Mouse (Mus musculus) liver, embryonic 16.5 days (tissue): Measurements from ENCODE around the gene Prr15. TPM values are rescaled to one million over a fixed set of nuclear protein-coding genes. Genes with fewer than 3 reads are reported as not detected.

Source experiments
- ATAC-seq: fragments of 200-750 bp; cut with Nextera tagmentation; 2 replicates; pipeline ENCODE4 v1.8.0; 2017; ENCODE audit warnings: low read depth, mild to moderate bottlenecking, moderate number of reproducible peaks, moderate library complexity
- H3K27ac ChIP-seq: fragments of 300-500 bp; sonication (generic); 2 replicates; pipeline ENCODE4 v1.5.1; 2014; ENCODE audit warnings: mild to moderate bottlenecking, low read length
- H3K27me3 ChIP-seq: fragments of 300-500 bp; sonication (generic); 2 replicates; pipeline ENCODE4 v1.6.1; 2014; ENCODE audit warnings: low read depth, low read length, mixed read lengths; ENCODE audit not compliant: control insufficient read depth, insufficient read depth
- H3K36me3 ChIP-seq: fragments of 300-500 bp; sonication (generic); 2 replicates; pipeline ENCODE4 v1.6.1; 2014; ENCODE audit warnings: mild to moderate bottlenecking; ENCODE audit not compliant: control insufficient read depth, insufficient read depth
- H3K4me1 ChIP-seq: fragments of 300-500 bp; sonication (generic); 2 replicates; pipeline ENCODE4 v1.6.1; 2014; ENCODE audit warnings: low read depth, low read length, mixed read lengths; ENCODE audit not compliant: control insufficient read depth
- H3K4me2 ChIP-seq: fragments of 300-500 bp; sonication (generic); 2 replicates; pipeline ENCODE4 v1.6.1; 2014; ENCODE audit warnings: low read depth, low read length, mixed read lengths
- H3K4me3 ChIP-seq: fragments of 300-500 bp; sonication (generic); 2 replicates; pipeline ENCODE4 v1.5.1; 2014; ENCODE audit warnings: low read depth, mild to moderate bottlenecking, low read length
- H3K9ac ChIP-seq: fragments of 300-500 bp; sonication (generic); 2 replicates; pipeline ENCODE4 v1.6.1; 2014; ENCODE audit warnings: low read depth, low read length
- H3K9me3 ChIP-seq: fragments of 300-500 bp; sonication (generic); replicated peaks from 2 replicates; pipeline ENCODE4 v1.6.1; 2016; ENCODE audit warnings: low read length; ENCODE audit not compliant: control insufficient read depth
- WGBS: fragments of 180-500 bp; shearing (Covaris S2); extraction: QIAGEN DNeasy Blood & Tissue Kit; methylation state at CpG from one replicate; pipeline ENCODE4 v1.1.7; 2014; ENCODE audit not compliant: insufficient replicate concordance; 5-methylcytosine and 5-hydroxymethylcytosine counted together
- polyA plus RNA-seq: library from polyadenylated mRNA; unstranded; fragments of >200 nt; fragmentation: Nextera tagmentation; extraction: Ambion mirVana; gene quantifications from 2 replicates; pipeline ENCODE4 v1.2.1, GENCODE M21; 2015

Gene Prr15
- polyA plus RNA-seq: 1.3 and 1.6 TPM in 2 replicates

DNA sequence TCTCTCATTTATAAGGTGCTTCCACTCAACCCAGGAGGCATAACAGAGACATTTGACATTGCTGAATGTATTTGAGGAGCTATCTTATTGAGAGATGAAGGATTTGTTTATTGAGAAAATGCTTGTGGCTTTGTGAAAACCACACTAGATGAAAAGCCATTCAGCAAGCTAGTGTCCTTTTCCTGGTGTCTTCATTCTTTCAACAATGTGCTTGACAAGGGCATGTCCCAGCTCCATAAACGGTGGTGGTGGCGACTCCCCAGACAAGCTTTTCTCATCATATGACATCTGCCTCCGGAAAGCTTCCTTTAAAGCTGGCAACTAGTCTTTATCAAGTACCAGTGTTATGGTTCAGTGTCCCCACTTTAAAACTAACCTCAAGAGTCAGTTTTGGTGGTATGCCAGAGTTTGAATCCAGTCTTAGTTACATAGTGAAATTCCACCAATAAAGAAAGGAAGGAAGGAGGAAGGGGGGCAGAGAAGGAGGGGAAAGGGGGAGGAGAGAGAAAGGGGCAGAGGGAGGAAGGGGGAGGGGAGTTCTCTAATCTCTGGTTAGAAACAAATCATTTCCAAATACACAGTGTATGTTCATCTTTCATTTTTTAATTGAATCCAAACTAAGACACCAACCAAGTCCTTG is at the start of gene Prr15:
Prr15 (plus strand) TSS at position 590 of the 640 bp plus-strand sequence.
- Histone ChIP-seq H3K27ac (no peak within 1 kb of the TSS), H3K4me3 (peak within 1 kb of the TSS; percentile 57), H3K9me3 (no peaks in the 10 kb centered on the region), H3K36me3 (no peaks in the 10 kb centered on the region), H3K4me2 (peak within 1 kb of the TSS; percentile 62), H3K27me3 (peaks cover 9% of the 10 kb centered on the region), H3K9ac (no peak within 1 kb of the TSS), H3K4me1 (no peaks in the 10 kb centered on the region)
- 46% methylated on average over 3 of the region's 3 CpGs for WGBS
- ATAC-seq: no peak

DNA sequence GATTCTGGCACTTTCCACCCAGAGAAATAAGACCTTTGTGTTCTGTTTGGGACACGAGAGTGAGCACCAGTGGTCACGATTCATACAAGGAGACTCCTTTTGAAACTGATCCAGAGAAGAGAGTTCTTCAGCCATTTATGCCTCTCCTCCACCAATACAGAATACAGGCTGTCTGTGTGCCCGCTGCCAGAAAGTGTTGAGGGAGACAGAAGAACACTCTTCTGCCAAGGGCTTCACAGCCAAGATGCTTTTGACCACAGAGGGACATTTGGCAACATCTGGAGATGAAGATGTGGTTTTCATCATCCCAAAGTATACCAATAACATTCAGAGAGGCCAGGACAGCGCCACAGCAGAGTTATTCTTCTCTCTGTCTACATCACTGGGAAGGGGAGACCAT is 48.4 kb upstream of the Prr15 start:
- Histone ChIP-seq H3K4me3 (no peak overlapping the region), H3K9me3 (no peaks in the 10 kb centered on the region), H3K36me3 (no peaks in the 10 kb centered on the region), H3K27me3 (no peaks in the 10 kb centered on the region), H3K27ac (no peak overlapping the region), H3K4me1 (no peaks in the 10 kb centered on the region), H3K4me2 (no peak overlapping the region), H3K9ac (no peak overlapping the region)
- ATAC-seq: no peak
- 64% methylated on average over 4 of the region's 4 CpGs for WGBS

DNA sequence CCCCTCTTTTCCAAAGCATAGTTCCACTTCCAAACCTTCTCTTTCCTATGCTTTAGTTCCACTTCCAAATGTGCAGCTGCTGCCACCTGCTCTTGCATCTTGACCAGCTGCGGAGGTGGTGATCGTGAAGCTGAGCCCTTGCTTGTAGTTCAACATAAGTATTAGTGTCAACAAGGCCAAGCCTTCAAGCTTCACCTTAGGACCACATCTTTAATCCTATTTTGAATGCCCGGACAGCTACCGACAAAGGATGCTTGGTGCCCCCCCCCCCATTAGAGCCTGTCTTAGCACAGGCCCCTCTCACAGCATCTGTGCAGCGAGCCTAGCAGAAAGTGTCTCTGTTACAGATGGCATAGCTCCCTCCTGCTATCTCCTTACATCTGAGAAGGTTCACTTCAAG is 47.8 kb upstream of the Prr15 start:
- no peak overlapping the region for H3K9ac ChIP-seq
- H3K27me3 ChIP-seq: no peaks in the 10 kb centered on the region
- H3K27ac ChIP-seq: no peak overlapping the region
- H3K4me3 ChIP-seq: no peak overlapping the region
- no peak overlapping the region for H3K4me2 ChIP-seq
- no peaks in the 10 kb centered on the region for H3K9me3 ChIP-seq
- WGBS: 74% methylated on average over 5 of the region's 5 CpGs
- no peak for ATAC-seq
- no peaks in the 10 kb centered on the region for H3K4me1 ChIP-seq
- H3K36me3 ChIP-seq: no peaks in the 10 kb centered on the region

DNA sequence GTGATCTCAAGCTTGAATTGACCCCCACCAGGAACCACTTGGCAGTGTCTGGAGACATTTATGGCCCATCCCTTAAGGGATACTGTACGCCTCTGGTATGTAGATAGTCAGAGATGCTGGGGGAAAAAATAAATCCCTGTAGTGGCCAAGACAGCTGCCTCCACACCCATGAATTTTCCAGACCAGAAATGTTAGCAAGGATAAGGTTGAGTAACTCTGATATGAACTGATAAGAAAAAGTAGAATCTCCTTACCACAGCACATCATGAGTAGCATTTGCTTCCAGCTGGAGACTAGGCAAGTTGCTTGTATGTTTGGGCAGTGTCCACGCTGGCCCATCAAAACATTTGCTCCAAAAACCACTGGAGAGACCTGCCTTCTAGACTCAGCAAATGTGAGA is 47.0 kb upstream of the Prr15 start:
- no peak overlapping the region for H3K27ac ChIP-seq
- ATAC-seq: no peak
- no peaks in the 10 kb centered on the region for H3K9me3 ChIP-seq
- no peak overlapping the region for H3K4me3 ChIP-seq
- 57% methylated on average over 2 of the region's 2 CpGs for WGBS
- no peaks in the 10 kb centered on the region for H3K36me3 ChIP-seq
- H3K27me3 ChIP-seq: no peaks in the 10 kb centered on the region
- H3K4me1 ChIP-seq: no peaks in the 10 kb centered on the region
- no peak overlapping the region for H3K9ac ChIP-seq
- H3K4me2 ChIP-seq: no peak overlapping the region

DNA sequence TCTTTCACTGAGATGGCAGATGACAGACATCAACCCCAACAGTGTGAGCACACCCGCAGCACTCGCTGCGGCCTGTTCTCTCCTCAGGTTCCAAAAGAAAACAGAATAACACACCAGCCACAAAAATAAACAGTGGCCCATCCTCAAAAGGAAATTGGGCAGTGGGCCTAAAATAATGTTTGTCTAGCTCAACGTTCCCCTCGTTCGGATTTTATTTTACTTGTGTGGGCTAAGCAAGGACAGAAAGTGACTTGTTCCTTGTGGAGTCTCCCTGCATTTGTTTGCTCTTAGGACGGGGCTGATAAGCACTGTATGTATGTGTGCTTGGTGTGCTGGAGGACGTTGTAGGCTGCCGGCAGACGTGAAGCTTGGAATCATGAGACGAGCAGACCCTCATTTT is 46.2 kb upstream of the Prr15 start:
- Histone ChIP-seq H3K36me3 (no peaks in the 10 kb centered on the region), H3K9ac (no peak overlapping the region), H3K27me3 (no peaks in the 10 kb centered on the region), H3K9me3 (no peaks in the 10 kb centered on the region), H3K4me3 (no peak overlapping the region), H3K4me1 (no peaks in the 10 kb centered on the region), H3K27ac (no peak overlapping the region), H3K4me2 (no peak overlapping the region)
- 45% methylated on average over 11 of the region's 11 CpGs for WGBS
- ATAC-seq: no peak

DNA sequence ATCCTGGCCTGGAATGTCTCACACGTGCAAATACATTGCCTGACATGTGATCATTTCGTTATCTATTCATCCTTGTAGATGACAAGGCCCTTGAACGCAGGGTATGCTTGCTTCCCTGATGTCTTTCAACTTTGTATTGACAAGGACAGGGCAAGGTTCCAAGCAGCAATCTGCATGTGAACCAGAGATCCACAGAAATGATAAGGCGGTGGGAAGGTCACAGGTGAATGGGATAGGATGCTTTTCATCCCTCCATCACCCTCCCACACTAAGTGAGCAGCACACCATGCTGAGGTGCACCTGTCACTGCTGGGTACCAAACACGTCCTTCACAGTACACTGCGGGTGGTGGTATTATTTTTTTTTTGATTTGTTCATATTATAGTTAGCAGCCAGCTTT is 45.4 kb upstream of the Prr15 start:
- no peaks in the 10 kb centered on the region for H3K9me3 ChIP-seq
- H3K4me3 ChIP-seq: no peak overlapping the region
- H3K4me1 ChIP-seq: no peaks in the 10 kb centered on the region
- ATAC-seq: no peak
- H3K36me3 ChIP-seq: no peaks in the 10 kb centered on the region
- WGBS: 59% methylated on average over 6 of the region's 6 CpGs
- no peak overlapping the region for H3K4me2 ChIP-seq
- no peak overlapping the region for H3K9ac ChIP-seq
- H3K27me3 ChIP-seq: no peaks in the 10 kb centered on the region
- no peak overlapping the region for H3K27ac ChIP-seq

DNA sequence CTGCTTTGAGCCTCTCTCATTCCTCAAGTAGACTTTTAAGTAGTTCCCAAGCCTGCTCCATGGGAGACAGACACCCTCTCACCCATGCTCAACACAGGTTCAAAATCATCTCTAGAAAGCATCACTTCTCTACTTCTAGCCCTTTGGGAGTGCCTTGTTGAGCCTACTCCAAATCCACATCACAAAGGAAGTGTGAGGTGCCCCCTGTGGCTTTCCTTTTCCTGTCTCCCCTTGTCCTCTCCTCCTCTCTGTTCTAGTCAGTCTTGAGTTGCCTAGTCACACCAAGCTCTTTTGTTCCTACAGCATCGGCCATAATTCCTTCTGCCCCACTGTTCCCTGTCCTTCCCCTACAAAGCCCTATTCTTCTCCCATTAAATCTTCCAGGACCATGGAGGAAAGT is 42.3 kb upstream of the Prr15 start:
- Histone ChIP-seq H3K4me2 (no peak overlapping the region), H3K4me1 (no peaks in the 10 kb centered on the region), H3K4me3 (no peak overlapping the region), H3K27me3 (no peaks in the 10 kb centered on the region), H3K27ac (no peak overlapping the region), H3K9ac (no peak overlapping the region), H3K9me3 (no peaks in the 10 kb centered on the region), H3K36me3 (no peaks in the 10 kb centered on the region)
- 25% methylated on average over 1 of the region's 1 CpGs for WGBS
- no peak for ATAC-seq

DNA sequence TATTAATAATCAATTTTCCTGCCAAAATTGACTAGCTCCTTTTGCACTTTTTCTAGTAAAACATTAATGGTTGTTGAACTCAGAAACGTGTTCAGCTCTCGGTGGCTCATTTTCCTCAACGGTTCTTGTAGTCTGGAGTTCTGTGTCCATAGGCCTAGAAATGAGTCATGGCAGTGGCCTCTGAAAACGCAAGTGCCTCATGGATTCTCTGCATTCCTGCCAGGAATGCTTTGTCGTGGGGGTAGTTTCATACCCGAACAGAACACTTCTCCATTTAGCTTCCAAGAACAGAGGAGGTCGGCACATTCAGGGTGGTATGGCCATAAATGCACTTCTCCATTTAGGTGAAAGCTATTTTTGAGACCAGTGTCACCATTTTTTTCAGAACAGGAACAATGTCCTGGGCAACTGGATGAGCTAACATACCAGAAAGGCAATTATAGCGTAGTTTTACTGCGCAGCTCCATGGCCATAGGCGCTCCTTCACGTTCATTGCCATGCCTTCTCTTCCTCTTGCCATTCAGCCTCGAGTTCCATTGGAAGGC is 41.4 kb upstream of the Prr15 start:
- Histone ChIP-seq H3K27me3 (no peaks in the 10 kb centered on the region), H3K36me3 (no peaks in the 10 kb centered on the region), H3K4me2 (no peak overlapping the region), H3K9ac (no peak overlapping the region), H3K27ac (no peak overlapping the region), H3K4me3 (no peak overlapping the region), H3K9me3 (no peaks in the 10 kb centered on the region), H3K4me1 (no peaks in the 10 kb centered on the region)
- WGBS: 51% methylated on average over 12 of the region's 12 CpGs
- no peak for ATAC-seq

DNA sequence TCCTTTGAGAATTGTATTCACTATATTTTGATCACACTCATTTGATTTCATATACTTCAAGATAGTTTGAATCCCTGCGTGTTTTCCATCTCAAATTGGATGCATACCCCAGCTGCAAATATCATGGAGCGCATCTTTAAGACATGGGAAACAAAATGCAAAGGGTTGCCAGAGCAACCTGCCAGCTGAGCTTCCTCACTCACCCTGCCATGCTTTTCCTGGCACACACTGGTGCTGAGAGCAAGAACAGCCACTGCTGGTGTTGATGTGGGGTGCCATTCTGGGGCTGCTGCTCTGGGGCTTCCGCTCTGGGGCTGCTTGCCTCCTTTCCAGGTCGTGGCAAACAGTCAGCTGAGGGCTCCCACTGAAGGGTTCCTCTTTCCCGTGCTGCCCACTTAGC is 38.8 kb upstream of the Prr15 start:
- no peak overlapping the region for H3K27ac ChIP-seq
- H3K4me2 ChIP-seq: no peak overlapping the region
- no peaks in the 10 kb centered on the region for H3K36me3 ChIP-seq
- H3K9ac ChIP-seq: no peak overlapping the region
- H3K4me3 ChIP-seq: no peak overlapping the region
- H3K27me3 ChIP-seq: no peaks in the 10 kb centered on the region
- WGBS: 57% methylated on average over 5 of the region's 5 CpGs
- H3K9me3 ChIP-seq: no peaks in the 10 kb centered on the region
- no peaks in the 10 kb centered on the region; the same call in 1 of the 2 replicates for H3K4me1 ChIP-seq
- ATAC-seq: no peak
